Mouse (Mus musculus): Measurements from ENCODE around the gene Lrrc7.

GRCm38 (mm10) chr3:158298732-158299131 lies 263.3 kb downstream of the Lrrc7 start:
- TF ChIP-seq USF2 (conservative IDR thresholded peaks at IDR 0.05; ENCODE audit: low read depth, low read length) (no peak), EP300 (IDR thresholded peaks at IDR 0.05; ENCODE audit: low read length) (no peak), E2F4 (IDR thresholded peaks at IDR 0.05; ENCODE audit: insufficient replicate concordance, low read depth, low read length) (no peak), CTCF (conservative IDR thresholded peaks at IDR 0.05 in 1 of 2, IDR thresholded peaks at IDR 0.05 in 1 of 2; ENCODE audit: low read depth in 2 of 2, low read length in 2 of 2) (no peak), POLR2A (IDR thresholded peaks at IDR 0.05; ENCODE audit: low read depth, low read length) (no peak), PAX5 (IDR thresholded peaks at IDR 0.05; ENCODE audit: low read length) (no peak)

Measured in CH12.LX (cell line).